Mouse (Mus musculus): ENCODE data around the gene Rbm43. TPM values are rescaled to one million over a fixed set of nuclear protein-coding genes. Genes with fewer than 3 reads are reported as not detected.
A peak's percentile ranks its signal among the peaks of the same experiment; 100 is the strongest.

Gene Rbm43
- polyA plus RNA-seq, 2 experiments, result 14.1 to 23.7 TPM

DNA sequence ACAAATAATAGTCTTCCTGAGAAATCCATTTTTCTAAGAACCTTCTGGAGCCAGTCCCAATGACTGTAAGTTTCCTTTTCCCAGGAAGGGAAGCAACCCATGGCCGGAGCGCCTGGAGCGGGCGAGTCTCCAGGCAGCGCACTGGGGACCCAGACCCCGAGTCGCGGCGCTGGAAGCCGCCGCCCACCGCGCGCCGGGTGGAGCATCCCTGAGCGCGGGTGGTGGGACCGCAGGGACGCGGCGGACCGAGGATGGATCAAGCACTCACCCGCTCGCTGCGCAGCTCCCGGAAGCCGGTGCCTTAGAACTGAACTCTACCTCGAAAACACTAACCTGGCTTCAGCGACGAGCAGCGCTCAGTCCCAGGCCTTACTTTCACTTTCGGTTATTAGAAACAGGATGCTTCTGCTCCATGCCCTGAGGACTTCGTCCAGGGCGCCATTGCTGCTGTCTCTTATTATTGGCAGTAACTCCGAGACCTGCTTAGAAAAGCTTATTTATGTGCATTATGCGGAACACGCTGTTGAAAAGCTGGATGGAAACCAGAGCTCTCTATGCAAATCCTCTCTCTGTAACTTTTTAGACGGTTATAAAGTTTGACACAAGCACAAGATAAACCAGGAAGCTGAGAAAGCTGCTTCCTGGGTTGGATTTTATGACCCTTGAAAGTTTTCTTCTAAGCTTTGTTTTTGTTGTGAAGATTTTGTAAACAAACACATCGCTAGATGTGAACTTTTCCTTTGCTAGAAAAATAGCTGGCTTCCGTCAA is 37.9 kb upstream of the Rbm43 start:
- Histone ChIP-seq H3K27ac (peak overlapping the region; percentile 8), H3K4me1 (replicated peaks; ENCODE audit: control insufficient read depth in 2 of 2, insufficient read depth in 2 of 2, low read length in 1 of 2) (peaks cover 3 to 9% of the 10 kb centered on the region in 2 experiments), H3K27me3 (ENCODE audit: control insufficient read depth, insufficient read depth, low read length) (no peaks in the 10 kb centered on the region), H3K9me3 (ENCODE audit: control insufficient read depth, low read length) (no peaks in the 10 kb centered on the region), H3K9ac (replicated peaks) (peak overlapping the region; percentile 71), H3K4me2 (ENCODE audit: low read depth) (peak overlapping the region; percentile 86), H3K4me3 (ENCODE audit: insufficient read depth in 1 of 2, low read depth in 2 of 2, low read length in 2 of 2) (peak overlapping the region; percentile 81 to 88), H3K36me3 (replicated peaks; ENCODE audit: control insufficient read depth, insufficient read depth, low read depth) (no peaks in the 10 kb centered on the region)
- TF ChIP-seq CTCF (IDR thresholded peaks at IDR 0.05; ENCODE audit: low read depth) (no peak), EP300 (IDR thresholded peaks at IDR 0.05; ENCODE audit: low read depth) (no peak)
- ATAC-seq (ENCODE audit: insufficient read depth), result peak; percentile 82
- 2% methylated on average over 40 of the region's 40 CpGs for WGBS (ENCODE audit: insufficient replicate concordance)
- peak in 1 of 3 experiments; percentile 52 for DNase-seq (ENCODE audit: low read depth in 3 of 3, low spot score in 3 of 3)

DNA sequence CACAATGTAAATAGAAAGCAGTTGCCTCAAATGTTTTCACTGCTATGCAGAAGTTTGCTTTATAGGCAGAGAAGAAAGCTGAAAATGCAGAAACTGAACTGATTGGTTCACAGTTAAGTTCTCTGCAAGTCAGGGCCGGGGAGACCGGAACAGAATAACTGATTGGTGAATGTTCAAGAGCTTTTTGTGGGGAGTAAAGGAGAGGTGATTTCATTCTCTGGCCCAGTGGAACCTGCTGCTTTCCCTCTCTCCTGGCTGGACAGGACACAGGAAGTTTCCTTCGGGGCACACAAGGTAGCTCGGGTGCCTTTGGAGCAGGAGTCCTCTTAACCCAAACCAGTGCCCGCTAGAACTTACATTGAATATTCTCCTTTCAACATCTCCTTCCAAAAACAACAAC is 37.2 kb upstream of the Rbm43 start:
- DNase-seq (ENCODE audit: low read depth in 3 of 3, low spot score in 3 of 3) (no peak), ATAC-seq (ENCODE audit: insufficient read depth) (peak; percentile 49)
- 16% methylated on average over 5 of the region's 5 CpGs for WGBS (ENCODE audit: insufficient replicate concordance)
- Histone ChIP-seq H3K36me3 (replicated peaks; ENCODE audit: control insufficient read depth, insufficient read depth, low read depth) (no peaks in the 10 kb centered on the region), H3K4me2 (ENCODE audit: low read depth) (peak overlapping the region; percentile 86), H3K9me3 (ENCODE audit: control insufficient read depth, low read length) (no peaks in the 10 kb centered on the region), H3K9ac (replicated peaks) (peak overlapping the region; percentile 71), H3K27ac (no peak overlapping the region), H3K4me3 (ENCODE audit: insufficient read depth in 1 of 2, low read depth in 2 of 2, low read length in 2 of 2) (peak overlapping the region; percentile 81 to 88), H3K27me3 (ENCODE audit: control insufficient read depth, insufficient read depth, low read length) (no peaks in the 10 kb centered on the region), H3K4me1 (replicated peaks; ENCODE audit: control insufficient read depth in 2 of 2, insufficient read depth in 2 of 2, low read length in 1 of 2) (peaks cover 3 to 9% of the 10 kb centered on the region in 2 experiments)
- TF ChIP-seq EP300 (IDR thresholded peaks at IDR 0.05; ENCODE audit: low read depth) (no peak), CTCF (IDR thresholded peaks at IDR 0.05; ENCODE audit: low read depth) (no peak)

DNA sequence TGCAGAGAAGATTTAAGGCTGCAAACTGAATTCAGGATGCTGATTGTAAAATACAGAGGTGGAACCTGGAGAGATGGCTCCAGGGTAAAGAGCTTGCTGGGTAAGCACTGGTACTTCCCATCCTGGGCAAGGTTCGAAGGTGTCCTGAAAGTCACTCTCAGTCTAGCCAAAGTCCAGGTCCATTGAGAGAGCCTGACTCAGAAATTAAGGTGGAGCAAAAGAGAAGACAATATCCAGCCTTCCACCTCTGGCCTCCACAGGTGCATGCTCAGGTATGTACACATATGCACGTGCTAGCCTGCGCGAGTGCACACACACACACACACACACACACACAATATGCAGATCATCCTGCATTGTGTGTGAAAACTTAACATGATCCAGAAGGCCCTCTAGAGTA is 35.9 kb upstream of the Rbm43 start:
- Histone ChIP-seq H3K4me1 (replicated peaks; ENCODE audit: control insufficient read depth in 2 of 2, insufficient read depth in 2 of 2, low read length in 1 of 2) (peaks cover 3 to 9% of the 10 kb centered on the region in 2 experiments), H3K4me3 (ENCODE audit: insufficient read depth in 1 of 2, low read depth in 2 of 2, low read length in 2 of 2) (no peak overlapping the region), H3K27ac (no peak overlapping the region), H3K9me3 (ENCODE audit: control insufficient read depth, low read length) (no peaks in the 10 kb centered on the region), H3K36me3 (replicated peaks; ENCODE audit: control insufficient read depth, insufficient read depth, low read depth) (no peaks in the 10 kb centered on the region), H3K4me2 (ENCODE audit: low read depth) (no peak overlapping the region), H3K27me3 (ENCODE audit: control insufficient read depth, insufficient read depth, low read length) (no peaks in the 10 kb centered on the region), H3K9ac (replicated peaks) (no peak overlapping the region)
- DNase-seq (ENCODE audit: low read depth in 3 of 3, low spot score in 3 of 3), result no peak
- WGBS (ENCODE audit: insufficient replicate concordance), result 94% methylated on average over 4 of the region's 4 CpGs
- no peak for ATAC-seq (ENCODE audit: insufficient read depth)
- no peak for TF ChIP-seq CTCF (IDR thresholded peaks at IDR 0.05; ENCODE audit: low read depth)
- no peak for TF ChIP-seq EP300 (IDR thresholded peaks at IDR 0.05; ENCODE audit: low read depth)

DNA sequence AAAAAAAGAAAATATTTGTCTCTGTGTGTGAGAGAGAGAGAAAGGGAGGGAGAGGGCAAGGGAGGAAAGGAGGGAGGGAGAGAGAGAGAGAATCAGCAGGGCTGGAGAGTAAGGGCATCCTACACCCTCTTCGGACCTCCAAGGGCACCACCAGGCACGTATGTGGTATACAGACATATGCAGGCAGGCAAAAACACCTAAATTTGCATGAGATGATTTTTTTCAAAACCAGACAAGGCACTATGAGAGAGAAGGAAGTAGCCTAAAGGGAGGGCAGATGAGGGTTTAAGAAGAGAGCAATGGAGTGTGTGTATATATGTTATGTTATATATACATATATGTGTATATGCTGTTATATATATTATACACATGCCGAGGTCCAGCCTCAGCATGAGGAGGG is 32.3 kb upstream of the Rbm43 start:
- DNase-seq (ENCODE audit: low read depth in 3 of 3, low spot score in 3 of 3) (no peak), ATAC-seq (ENCODE audit: insufficient read depth) (no peak)
- Histone ChIP-seq H3K27ac (no peak overlapping the region), H3K9ac (replicated peaks) (no peak overlapping the region), H3K36me3 (replicated peaks; ENCODE audit: control insufficient read depth, insufficient read depth, low read depth) (no peaks in the 10 kb centered on the region), H3K4me2 (ENCODE audit: low read depth) (no peak overlapping the region), H3K4me3 (ENCODE audit: insufficient read depth in 1 of 2, low read depth in 2 of 2, low read length in 2 of 2) (no peak overlapping the region), H3K4me1 (replicated peaks; ENCODE audit: control insufficient read depth in 2 of 2, insufficient read depth in 2 of 2, low read length in 1 of 2) (peaks cover 0 to 4% of the 10 kb centered on the region in 2 experiments; a peak in 2 of 4 replicates), H3K27me3 (ENCODE audit: control insufficient read depth, insufficient read depth, low read length) (no peaks in the 10 kb centered on the region), H3K9me3 (ENCODE audit: control insufficient read depth, low read length) (no peaks in the 10 kb centered on the region)
- WGBS (ENCODE audit: insufficient replicate concordance), result 67% methylated on average over 3 of the region's 3 CpGs
- no peak for TF ChIP-seq CTCF (IDR thresholded peaks at IDR 0.05; ENCODE audit: low read depth)
- TF ChIP-seq EP300 (IDR thresholded peaks at IDR 0.05; ENCODE audit: low read depth), result no peak

DNA sequence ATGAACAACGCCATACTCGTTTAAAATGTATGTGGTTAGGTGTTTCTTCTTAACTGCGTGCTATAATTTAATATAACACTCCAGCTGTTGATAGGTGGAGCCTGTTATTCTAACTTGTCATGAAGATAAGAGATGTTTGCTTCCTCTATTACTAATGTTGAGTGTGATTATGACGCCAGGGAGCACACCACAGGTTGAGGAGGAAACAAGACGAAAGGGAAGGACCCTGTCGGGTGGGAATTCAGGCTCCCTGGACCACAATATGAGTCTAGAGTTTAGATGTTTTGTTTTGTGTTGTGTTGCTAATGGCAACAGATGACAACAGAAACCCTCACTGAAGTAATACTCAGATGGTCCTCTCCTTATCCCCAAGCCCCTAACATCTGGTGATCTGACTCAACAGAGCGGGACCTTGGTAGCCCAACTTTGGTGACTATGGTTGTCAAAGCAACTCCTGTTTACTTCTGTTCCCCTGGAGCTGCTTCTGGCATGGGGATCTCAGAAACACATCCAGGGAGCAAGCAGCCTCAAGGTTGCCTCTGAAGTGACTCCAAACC is 18.8 kb upstream of the Rbm43 start:
- WGBS (ENCODE audit: insufficient replicate concordance), result 45% methylated on average over 7 of the region's 7 CpGs
- TF ChIP-seq CTCF (IDR thresholded peaks at IDR 0.05; ENCODE audit: low read depth), result no peak
- no peak for TF ChIP-seq EP300 (IDR thresholded peaks at IDR 0.05; ENCODE audit: low read depth)
- Histone ChIP-seq H3K4me3 (ENCODE audit: insufficient read depth in 1 of 2, low read depth in 2 of 2, low read length in 2 of 2) (no peak overlapping the region), H3K4me1 (replicated peaks; ENCODE audit: control insufficient read depth in 2 of 2, insufficient read depth in 2 of 2, low read length in 1 of 2) (no peaks in the 10 kb centered on the region), H3K4me2 (ENCODE audit: low read depth) (no peak overlapping the region), H3K27ac (no peak overlapping the region), H3K36me3 (replicated peaks; ENCODE audit: control insufficient read depth, insufficient read depth, low read depth) (no peaks in the 10 kb centered on the region), H3K27me3 (ENCODE audit: control insufficient read depth, insufficient read depth, low read length) (no peaks in the 10 kb centered on the region), H3K9ac (replicated peaks) (no peak overlapping the region), H3K9me3 (ENCODE audit: control insufficient read depth, low read length) (no peaks in the 10 kb centered on the region)
- DNase-seq (ENCODE audit: low read depth in 3 of 3, low spot score in 3 of 3) (no peak), ATAC-seq (ENCODE audit: insufficient read depth) (no peak)

Measured in liver, embryonic 14.5 days (tissue).